Comparison of ENCODE assay signal across 34 mouse cellular contexts in the genomic region with DNA sequence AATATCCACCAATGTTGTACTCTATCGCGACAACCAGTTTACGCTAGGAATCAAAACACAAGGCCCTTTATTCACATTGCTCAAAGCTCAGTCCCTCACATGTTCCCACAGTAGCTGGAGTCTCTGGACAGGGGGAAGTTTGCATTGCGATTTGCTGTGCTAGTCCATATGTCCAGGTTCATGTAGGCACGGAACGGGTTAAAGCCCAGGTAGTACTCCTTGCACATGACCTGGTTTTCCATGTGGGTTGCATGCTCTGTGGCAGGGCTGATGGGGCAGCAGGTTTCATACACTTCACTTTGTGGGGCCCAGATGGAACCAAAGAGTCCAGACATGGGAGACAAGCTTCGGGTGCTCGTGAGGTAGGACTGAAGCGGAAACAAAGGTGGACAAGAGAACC.
"Had no signal": no experiment of that assay in that cellular context is flagged by ENCODE, and none has a peak within 500 bp of the region (broad histone marks: within the 10 kb centered on the region; RNA-seq: fewer than 3 reads in every experiment).

No protein-coding gene starts in this region.

- H3K9ac ChIP-seq: heart, embryonic 12.5 days; heart, embryonic 15.5 days; hindbrain, embryonic 12.5 days; hindbrain, embryonic 13.5 days; hindbrain, embryonic 14.5 days; hindbrain, embryonic 15.5 days; intestine, embryonic 15.5 days; kidney, embryonic 15.5 days had no signal

- H3K4me1 ChIP-seq: hindbrain, embryonic 10.5 days; hindbrain, embryonic 12.5 days; hindbrain, embryonic 13.5 days; hindbrain, embryonic 15.5 days; intestine, embryonic 15.5 days; kidney, embryonic 15.5 days had no signal

- H3K27ac ChIP-seq: heart, embryonic 13.5 days; heart, embryonic 15.5 days; hindbrain, embryonic 10.5 days; hindbrain, embryonic 12.5 days; hindbrain, embryonic 13.5 days; hindbrain, embryonic 14.5 days; hindbrain, embryonic 15.5 days; hindbrain, postnatal 0 days; intestine, embryonic 15.5 days; kidney, embryonic 15.5 days; kidney, postnatal 0 days; layer of hippocampus, adult 2 months; left cerebral cortex, adult 2 months had no signal

- H3K4me3 ChIP-seq: heart, embryonic 12.5 days; heart, embryonic 13.5 days; heart, embryonic 15.5 days; hindbrain, embryonic 10.5 days; hindbrain, embryonic 12.5 days; hindbrain, embryonic 13.5 days; hindbrain, embryonic 15.5 days; intestine, embryonic 15.5 days; kidney, embryonic 15.5 days; layer of hippocampus, adult 2 months; left cerebral cortex, adult 2 months had no signal

- H3K9me3 ChIP-seq: heart, embryonic 12.5 days; heart, embryonic 13.5 days; heart, embryonic 15.5 days; hindbrain, embryonic 10.5 days; hindbrain, embryonic 12.5 days; hindbrain, embryonic 13.5 days; hindbrain, embryonic 15.5 days; intestine, embryonic 15.5 days; kidney, embryonic 15.5 days had no signal

- H3K4me2 ChIP-seq: heart, embryonic 11.5 days; heart, embryonic 12.5 days; heart, embryonic 13.5 days; heart, embryonic 15.5 days; hindbrain, embryonic 12.5 days; hindbrain, embryonic 13.5 days; hindbrain, embryonic 14.5 days; hindbrain, embryonic 15.5 days; intestine, embryonic 15.5 days; kidney, embryonic 15.5 days had no signal

- DNase-seq: heart, postnatal 14 days; heart, postnatal 36 days; heart, postnatal 4 days; kidney, adult 11 months; kidney, adult 18-20 months; kidney, adult 2 months; kidney, adult 8-10 months; kidney, adult 9 months; kidney, postnatal 10 days; kidney, postnatal 14 days; kidney, postnatal 25 days; kidney, postnatal 36 days; kidney, postnatal 4 days; layer of hippocampus, adult 9-11 months; layer of hippocampus, postnatal 36 days had no signal

- ATAC-seq: hindbrain, embryonic 16.5 days; hindbrain, postnatal 0 days; inflammation-experienced regulatory T-cells, adult 6 months; intestine, embryonic 15.5 days; intestine, embryonic 16.5 days; intestine, postnatal 0 days had no signal

- H3K27me3 ChIP-seq: heart, embryonic 12.5 days; heart, embryonic 13.5 days; heart, embryonic 15.5 days; hindbrain, embryonic 12.5 days; hindbrain, embryonic 13.5 days; hindbrain, embryonic 15.5 days; intestine, embryonic 15.5 days; kidney, embryonic 15.5 days had no signal
